Mouse (Mus musculus): ENCODE data around the gene Pcnx2. TPM values are rescaled to one million over a fixed set of nuclear protein-coding genes. Genes with fewer than 3 reads are reported as not detected.

Pcnx2 gene
- polyA plus RNA-seq, 1 experiment: 41.4 TPM

DNA sequence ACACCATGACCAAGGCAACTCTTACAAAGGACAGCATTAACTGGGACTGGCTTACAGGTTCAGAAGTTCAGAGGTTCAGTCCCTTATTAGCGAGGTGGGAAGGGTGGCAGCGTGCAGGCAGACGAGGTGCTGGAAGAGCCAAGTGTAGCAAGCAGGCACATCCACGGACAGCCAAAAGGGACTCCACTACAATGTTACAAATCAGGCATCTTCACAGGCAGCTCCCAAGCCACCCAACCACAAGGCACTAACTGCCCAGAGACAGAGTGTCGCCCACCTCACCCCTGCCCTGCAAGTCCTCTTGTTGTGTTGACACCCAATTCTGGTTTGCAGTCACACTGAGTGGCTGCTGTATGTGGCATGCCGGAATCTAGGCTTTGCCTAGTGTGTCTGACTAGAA, 193.7 kb downstream of the Pcnx2 start:
- Histone ChIP-seq H3K4me3 (replicated peaks; ENCODE audit: insufficient read depth, low read depth, low read length) (no peak overlapping the region), H3K4me1 (ENCODE audit: control insufficient read depth, insufficient read depth, low read length) (no peaks in the 10 kb centered on the region; the same call in 1 of the 2 replicates), H3K27me3 (ENCODE audit: control insufficient read depth, insufficient read depth, low read length) (no peaks in the 10 kb centered on the region), H3K27ac (ENCODE audit: insufficient read depth, low read length) (no peak overlapping the region)
- DNase-seq: no peak
- WGBS: 95% methylated on average over 6 of the region's 6 CpGs
- no peak for TF ChIP-seq POLR2A (IDR thresholded peaks at IDR 0.05; ENCODE audit: borderline replicate concordance, insufficient read depth, low read length)

DNA sequence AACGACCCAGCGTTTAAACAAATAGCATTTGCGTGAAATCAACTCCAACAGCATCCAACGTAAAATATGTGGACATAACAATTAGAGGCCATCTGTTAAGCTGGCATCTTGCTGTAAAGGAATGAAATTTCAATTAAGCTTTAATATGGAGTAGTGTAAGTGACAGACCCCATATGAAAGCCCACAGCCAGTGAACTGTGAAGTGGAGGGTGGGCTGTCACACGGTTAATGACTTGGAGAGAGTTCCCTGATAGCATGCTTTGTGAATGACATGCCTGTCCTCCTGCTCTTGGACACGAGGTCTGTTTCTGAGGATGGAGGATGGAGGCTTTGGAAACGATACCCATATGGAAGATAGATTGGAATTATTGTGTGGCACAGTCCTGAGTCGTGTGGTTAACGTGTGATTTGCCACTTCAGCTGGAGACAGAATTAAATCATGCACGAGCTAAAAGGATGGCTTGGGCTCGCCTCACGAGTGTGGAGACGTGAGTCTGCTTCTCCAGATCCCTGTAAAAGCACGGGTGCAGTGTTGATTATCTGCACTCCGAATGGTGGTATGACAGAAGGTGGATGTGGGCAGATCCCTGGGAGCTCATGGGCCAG, 195.1 kb downstream of the Pcnx2 start:
- Histone ChIP-seq H3K27me3 (ENCODE audit: control insufficient read depth, insufficient read depth, low read length) (no peaks in the 10 kb centered on the region), H3K4me1 (ENCODE audit: control insufficient read depth, insufficient read depth, low read length) (no peaks in the 10 kb centered on the region; the same call in 1 of the 2 replicates), H3K27ac (ENCODE audit: insufficient read depth, low read length) (no peak overlapping the region), H3K4me3 (replicated peaks; ENCODE audit: insufficient read depth, low read depth, low read length) (no peak overlapping the region)
- DNase-seq: no peak
- 40% methylated on average over 15 of the region's 15 CpGs for WGBS
- TF ChIP-seq CTCF (IDR thresholded peaks at IDR 0.05; ENCODE audit: borderline replicate concordance, insufficient read depth, low read depth, low read length): no peak

Other genes starting within 250 kb of the Pcnx2 start
- gene Map10, start 228.5 kb downstream of the Pcnx2 start, polyA plus RNA-seq (2012; rRNA removed): 2.6 and 3.0 TPM in 2 replicates
- gene Ntpcr, start 168.4 kb downstream of the Pcnx2 start, polyA plus RNA-seq (2012; rRNA removed): 46.1 and 47.3 TPM in 2 replicates
- gene Map3k21, start 12.1 kb upstream of the Pcnx2 start, polyA plus RNA-seq (2012; rRNA removed): 1.1 TPM in 2 replicates
- gene Kcnk1, start 96.9 kb upstream of the Pcnx2 start, polyA plus RNA-seq (2012; rRNA removed): 206 and 213 TPM in 2 replicates

All from cerebellum, adult 2 months (tissue).